Mouse (Mus musculus) frontal cortex, adult 2 months (tissue): ENCODE measurements around the gene Kmt2a. TPM values are rescaled to one million over a fixed set of nuclear protein-coding genes. Genes with fewer than 3 reads are reported as not detected.
A peak's percentile ranks its signal among the peaks of the same experiment; 100 is the strongest.

Source experiments
- DNase-seq, 2 experiments: peaks; one replicate each; pipeline ENCODE4 v3.0.0; 2022; ENCODE audit warnings: low spot score in 1 of 2; ENCODE audit errors: extremely low spot score in 1 of 2
- polyA plus RNA-seq: library from polyadenylated mRNA; depleted of rRNA; stranded (reverse); fragments of >200 nt; gene quantifications from 2 replicates; pipeline ENCODE4 v1.2.3, GENCODE M21; 2012

The Kmt2a gene
- polyA plus RNA-seq, 1 experiment = 32.5 TPM

DNA sequence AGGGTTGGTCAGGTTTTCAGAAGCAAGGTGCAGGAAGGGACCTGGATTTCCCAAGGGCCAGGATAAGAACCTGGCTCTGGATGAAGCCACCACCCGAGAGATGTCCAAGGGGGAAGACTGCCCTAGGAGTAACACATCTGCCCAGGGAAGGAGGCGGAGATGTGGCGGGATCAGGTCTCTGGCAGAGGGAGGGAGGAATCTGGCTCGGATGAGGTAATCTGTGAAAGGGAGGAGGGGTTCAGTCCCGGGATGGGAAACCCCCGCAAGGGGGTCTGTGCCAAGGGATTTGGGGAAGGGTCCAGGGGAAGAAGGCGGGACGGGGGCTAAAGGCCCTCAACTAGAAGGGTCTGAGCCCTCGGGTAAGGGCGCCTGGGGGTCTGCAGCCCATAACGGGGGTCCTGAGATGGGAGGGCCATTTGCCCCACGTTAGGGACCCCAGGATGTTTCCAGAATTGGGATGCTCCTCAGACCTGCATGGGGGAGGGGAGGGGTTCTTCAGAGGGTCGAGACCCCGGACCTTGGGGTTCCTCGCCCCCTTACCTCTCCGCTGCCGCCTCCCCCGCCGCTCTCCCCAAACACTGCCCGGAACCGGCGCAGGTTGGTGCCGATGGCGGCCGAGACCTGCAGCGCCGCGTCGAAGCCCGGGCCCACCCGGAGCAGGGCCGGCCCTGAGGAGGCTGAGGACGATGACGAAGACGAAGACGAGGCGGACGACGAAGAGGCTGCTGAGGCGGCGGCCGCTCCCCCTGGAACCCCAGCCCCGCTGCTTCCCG, 601 bp downstream of the Kmt2a start:
- no peak for DNase-seq

DNA sequence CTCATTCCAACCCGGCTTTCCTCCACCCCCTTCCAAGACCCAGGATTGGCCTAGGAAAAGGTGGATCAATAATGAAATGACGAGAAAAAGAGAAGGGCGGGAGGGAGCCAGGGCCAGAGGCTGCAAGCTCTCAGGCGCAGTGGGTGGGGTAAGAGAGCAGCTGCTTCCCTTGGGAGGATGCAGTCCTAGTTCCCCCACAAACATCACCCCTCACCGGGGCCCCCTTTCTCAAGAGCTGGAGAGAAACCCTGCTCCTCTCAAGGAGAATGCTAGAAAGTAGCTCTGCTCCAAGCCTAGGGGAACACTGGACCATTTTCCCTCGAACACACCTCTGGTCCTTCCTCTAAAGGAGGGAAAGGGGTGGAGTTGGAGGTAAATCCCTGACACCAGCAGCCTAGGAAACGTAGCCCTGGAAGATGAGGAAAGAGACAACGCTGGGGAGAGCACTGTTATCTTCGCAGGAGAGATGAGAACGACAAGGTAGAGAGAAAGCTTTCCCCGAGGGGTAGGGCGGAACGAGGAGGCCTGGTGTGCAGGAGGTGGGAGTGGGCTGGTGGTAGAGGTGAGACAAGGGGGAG, 1.3 kb downstream of the Kmt2a start:
- DNase-seq = no peak

DNA sequence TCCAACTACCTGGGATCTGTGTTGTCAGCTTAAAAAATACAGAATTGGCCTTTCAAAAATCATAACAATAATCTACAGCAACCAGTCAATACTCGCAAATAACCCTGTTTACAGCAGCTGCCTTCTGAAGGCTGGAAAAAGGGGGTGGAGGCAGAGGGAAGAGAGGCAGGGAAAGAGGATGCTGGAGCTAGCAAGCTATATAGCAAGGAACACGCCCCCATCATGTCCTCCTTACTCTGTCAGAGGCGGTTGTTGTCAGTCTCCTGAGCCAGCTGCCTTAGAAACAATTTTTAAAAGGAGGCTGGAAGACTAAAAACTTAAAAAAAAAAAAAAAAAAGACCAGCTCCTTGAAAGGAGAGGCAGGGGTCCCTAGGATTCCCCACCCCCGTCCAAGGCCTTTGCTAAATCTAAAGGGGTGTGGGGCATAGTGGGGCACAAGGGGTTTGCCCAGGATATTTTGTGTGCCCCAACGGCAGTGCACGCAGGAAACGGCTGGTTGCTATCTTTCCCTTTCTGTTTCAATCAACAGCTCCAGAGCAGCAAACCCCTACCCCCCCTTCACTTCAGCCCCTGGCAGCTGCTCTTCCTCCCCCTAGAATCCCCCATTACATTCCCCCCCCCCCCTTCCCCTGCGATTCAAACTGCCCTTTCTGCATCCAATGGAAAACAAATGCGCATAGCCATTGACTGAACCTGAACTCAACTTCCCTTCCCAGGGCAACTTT, 2.2 kb downstream of the Kmt2a start:
- DNase-seq = peak in 1 of 2 experiments; percentile 38

DNA sequence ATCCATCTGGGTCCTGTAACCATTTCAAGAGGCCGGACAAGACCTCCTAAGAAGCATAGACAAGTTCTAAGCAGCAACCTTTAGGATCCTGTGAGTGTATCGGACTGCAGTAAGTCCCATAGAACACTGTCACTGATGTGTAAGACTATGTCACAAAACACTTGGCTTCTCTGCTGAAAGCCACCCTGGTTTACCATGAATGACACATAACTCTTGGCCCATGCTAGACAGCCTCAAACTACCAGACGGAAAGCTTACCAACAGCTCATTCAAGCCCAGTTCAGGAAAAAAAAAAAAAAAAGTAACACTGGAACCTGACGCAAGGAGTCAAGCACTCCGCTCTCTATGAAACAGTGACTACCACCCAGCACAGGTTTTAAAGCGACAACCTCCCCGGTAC, 3.4 kb downstream of the Kmt2a start:
- DNase-seq = no peak

DNA sequence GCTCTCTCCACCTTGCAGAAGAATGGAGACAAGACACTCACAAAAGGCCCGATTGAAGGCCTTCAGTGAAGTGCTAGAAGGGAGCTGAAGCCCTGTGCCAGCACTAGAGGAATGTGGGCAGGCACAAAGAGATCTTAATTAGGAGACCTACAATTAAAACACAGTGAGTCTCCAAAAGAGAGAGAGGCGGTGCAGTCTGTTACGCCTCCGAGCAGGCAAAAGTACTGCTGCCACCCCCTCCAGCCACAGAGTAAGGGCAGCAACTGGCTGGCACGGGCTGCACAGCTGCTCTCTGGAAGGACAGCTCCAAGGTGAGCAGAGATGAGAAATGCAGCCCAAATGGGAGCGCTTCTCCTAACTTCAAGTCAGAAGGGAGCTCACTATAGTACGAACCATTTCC, 5.6 kb downstream of the Kmt2a start:
- DNase-seq = peak in 1 of 2 experiments; percentile 55

DNA sequence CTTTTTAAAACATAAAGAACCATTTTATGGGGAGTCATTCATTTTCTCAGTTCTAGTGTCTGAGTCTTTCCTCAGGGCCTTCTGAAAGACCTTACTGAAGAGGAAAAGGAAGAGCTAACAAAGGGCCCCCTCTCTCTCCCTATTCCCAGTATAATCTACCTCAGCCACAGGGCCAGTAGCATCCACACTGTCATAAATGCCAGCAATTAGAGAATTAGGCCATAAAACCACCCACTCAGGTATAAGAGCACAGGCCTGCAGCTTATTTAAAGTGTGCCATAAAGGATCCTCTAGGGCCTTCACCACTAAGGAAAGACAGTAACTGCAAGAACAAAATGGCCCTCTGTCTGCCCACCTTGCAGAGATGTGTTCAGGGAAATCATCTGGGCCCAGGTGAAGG, 6.9 kb downstream of the Kmt2a start:
- DNase-seq = no peak

DNA sequence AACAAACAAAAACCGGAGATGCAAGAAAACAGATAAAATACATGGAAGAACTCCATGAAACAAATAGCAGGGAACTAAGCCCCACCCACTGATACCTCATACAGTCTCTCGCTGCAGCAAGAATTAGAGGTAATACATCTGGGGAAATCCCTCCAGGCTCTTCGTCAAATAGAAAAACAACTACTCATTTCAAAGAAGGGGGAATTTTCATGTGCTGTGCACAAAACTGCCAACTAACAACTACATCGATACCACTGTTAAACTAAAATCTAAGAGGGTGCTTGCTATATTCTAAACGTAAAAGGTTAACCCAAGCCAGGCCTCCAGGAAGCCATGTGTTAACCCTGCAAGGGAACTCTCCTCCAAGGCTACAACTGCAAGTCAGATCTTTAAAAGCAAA, 7.4 kb downstream of the Kmt2a start:
- DNase-seq = no peak

DNA sequence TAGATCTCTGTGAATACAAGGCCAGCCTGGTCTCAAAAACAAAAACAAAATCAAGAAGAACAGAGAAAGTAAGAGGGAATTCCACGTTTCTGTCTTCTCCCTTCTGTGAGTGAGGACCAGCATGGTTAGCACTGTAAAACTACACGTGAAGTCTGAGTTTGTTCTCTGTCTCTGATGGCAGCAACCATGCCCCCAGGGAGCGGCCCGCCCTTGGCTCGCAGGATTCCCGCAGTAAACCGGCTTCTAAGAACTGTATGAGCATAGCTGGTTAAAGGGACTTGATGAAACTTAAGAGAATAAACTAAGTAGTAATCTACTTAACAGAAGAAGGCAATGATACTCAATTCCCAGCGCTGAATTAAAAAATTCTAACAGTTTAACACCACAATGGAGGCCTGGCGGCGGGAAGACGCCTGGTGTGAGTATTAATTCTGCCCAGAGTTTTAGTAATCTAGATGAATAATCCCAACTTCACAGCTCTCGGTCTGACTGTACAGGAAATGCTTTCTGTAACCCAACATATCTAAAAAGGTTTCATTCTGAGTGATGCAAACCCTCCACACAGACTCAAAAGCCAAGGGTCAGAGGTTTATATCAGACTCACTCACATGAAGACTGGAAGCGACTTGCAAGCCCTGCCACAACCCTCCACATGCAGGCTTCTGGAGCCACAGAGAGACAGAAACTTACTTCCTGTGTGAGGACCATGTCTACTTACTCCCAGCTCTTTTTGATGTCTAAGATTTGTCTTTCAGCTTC, 12.6 kb downstream of the Kmt2a start:
- no peak for DNase-seq

DNA sequence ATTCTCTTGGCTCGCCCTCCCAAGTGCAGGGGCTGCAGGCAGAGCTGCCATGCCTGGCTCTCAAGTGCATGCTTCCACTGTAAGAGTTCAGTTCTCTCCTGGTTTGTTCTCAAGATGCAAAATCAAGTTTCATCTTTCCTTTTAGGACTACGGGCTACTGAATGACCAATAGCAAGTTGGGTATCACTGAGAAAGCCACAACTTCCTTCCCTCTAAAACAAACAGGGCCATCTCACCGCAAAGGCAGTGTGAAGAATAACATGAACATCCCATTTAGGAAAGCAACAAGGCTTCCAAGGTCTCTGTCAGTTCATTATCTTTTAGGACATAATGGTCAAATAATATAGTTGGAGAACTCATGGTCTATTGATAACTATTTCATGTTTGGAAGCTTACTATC, 13.4 kb downstream of the Kmt2a start:
- DNase-seq = no peak

DNA sequence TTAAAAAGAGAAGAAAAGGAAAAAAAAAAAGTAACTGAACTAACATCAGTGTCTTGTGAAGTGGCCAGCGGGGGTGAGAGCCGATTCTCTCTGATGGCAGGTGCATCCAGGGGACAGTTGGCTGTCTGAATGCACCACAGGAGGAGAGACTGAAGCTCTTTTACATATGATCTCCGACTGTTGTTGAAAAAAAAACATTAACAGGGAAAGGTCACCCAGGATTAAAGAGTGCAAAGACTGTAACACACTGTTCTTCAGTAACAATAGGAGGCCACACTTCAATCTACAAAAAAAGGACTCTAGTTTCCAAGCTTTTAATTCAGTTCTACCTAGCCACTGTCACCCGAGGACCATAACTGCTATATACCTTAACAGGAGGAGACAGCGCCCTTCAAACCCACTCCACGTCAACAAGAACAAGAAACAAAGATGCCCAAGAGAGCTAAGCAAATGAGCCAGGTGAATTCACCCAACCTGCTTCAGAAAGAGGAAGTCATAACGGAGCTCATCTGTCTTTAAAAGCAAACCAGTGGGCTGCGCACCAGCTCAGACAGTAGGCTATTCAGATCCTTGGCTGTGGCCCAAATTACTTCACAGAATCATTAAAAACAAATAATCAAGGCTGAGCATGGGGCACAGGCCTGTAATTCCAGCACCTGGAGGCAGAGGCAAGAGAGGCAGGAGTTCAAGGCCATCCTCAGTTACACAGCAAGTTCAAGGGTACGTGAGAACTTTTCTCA, 14.4 kb downstream of the Kmt2a start:
- no peak for DNase-seq

DNA sequence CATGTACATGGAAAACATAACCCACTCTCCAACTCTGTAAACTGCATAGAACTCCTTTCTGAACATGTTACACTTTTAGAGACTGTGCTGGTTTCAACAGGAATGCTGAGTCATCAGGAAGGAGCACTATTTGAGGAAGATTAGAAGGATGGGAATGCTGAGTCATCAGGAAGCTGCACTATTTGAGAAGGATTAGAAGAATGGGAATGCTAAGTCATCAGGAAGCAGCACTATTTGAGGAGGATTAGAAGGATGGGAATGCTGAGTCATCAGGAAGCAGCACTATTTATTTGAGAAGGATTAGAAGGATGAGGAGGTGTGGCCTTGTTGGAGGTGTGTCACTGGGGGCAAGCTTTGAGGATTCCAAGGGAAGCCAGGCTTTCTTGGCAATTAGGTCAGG, 20.0 kb downstream of the Kmt2a start:
- DNase-seq = no peak

DNA sequence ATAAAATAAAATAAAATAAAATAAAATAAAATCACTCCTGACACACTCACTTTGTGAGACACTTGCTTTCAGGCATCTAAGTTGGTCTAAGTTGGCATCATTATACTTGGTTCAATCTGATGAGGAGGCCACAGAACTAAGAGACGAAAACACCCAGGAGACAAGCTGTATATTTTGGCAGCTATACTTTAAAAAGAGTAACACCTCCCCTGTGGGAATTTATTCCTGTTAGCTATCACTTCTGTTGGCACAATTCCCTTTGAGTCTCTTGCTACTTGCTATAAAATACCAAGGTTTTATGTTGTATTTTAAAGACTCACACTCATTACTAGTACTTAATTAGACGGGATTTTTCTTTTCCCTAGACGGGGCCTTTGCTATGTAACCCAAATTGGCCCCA, 22.4 kb downstream of the Kmt2a start:
- DNase-seq = peak in 1 of 2 experiments; percentile 55

DNA sequence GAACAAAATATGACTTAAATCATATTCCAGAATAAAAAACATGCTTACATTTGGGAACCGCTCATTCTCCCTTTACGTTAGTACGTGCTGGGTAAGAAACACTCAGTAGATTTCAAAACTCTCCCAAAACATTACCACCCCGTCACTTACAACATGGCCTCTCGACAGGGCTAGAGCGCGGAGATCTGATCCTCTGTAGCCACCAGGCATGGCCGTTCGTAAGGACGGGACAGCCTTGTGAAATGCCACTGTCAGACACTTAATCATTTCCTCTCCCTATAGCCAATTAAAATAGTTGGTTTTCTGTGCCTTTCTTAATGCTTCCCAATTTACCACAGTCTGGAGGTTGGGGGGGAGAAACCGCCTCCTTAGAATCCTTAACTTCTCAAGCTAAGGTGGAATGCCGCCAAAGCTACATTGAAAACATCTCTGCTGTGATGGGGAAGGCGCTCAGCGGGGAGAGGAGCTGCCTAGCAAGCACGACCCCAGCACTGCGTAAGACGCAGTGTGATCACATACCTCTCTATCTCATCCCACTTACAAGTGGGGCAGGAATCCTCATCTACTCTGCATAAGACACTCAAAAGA, 23.6 kb downstream of the Kmt2a start:
- DNase-seq = peak in 1 of 2 experiments; percentile 65

DNA sequence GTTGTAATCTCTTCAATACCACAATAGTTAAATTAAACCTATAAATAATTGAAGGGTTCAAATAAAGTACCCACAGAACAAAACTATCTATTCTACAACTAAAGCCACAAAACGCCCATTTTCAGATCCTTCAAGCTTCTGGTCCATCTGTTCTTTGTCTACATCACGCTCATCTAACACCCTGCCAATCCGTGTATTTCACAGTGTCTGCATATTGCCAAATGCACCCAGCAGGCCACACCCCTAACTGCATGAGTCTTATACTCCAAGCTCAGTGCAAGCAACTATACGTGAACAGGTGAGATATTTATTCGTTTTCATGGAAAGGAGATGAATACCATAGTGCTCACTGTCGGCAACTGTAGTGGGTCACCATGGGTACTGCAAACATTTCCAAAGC, 25.9 kb downstream of the Kmt2a start:
- no peak for DNase-seq

DNA sequence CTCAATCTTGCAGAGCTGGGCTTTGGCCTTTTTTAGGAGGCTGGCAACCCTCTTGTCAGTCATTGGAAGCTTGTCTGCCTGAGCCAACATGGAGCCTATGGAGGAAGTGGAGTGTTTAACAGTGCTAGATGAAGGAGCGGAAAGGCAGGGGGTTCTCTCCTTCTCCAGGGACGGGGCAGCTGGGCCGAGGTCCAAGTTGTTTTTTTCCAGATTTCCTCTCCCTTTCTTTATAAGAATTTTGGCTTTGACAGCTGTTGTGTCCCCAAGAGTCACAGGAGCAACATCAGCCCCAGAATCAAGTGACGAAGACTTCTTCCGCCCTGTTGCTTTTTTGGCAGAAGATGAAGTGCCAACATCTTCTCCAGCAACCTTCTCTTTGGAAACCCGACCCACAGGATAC, 33.6 kb downstream of the Kmt2a start:
- no peak for DNase-seq

DNA sequence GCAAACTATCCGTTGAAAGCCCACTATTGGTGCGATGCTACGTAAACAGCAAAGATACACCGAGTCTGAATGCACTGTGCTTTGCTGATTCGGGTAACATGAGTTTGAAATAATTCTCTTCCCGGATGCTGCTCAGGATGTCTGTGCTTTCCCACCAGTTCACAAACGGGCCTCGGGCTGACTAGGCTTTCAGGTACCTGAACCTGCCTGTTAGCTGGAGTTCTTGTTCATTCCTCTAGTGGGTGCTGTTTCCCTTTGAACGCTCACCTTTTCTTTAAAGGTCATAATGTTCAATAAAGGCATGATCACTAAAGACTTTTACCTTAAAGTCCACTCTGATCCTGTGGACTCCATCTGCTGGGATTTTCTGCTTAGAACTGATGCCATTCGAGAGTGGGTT, 39.9 kb downstream of the Kmt2a start:
- peak in 1 of 2 experiments; percentile 48 for DNase-seq

DNA sequence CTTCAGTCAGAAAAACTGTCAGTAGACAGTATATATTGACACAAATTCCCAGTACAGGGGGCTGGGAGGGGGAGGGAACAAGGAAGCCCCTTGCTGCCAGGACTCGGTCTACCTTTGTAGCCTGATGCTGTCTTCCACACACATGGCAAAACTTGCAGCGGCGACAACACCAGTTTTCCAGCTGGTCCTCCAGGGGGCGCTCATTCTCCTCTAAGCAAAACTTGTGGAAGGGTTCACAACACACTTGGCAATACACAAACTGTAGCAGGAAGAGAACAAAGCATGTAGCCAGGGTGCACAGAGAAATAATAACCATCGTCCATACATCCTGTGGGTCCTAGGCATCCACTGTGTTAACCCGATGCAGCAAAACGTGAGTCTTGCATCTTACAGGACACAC, 44.7 kb downstream of the Kmt2a start:
- DNase-seq = peak; percentile 31 to 80

DNA sequence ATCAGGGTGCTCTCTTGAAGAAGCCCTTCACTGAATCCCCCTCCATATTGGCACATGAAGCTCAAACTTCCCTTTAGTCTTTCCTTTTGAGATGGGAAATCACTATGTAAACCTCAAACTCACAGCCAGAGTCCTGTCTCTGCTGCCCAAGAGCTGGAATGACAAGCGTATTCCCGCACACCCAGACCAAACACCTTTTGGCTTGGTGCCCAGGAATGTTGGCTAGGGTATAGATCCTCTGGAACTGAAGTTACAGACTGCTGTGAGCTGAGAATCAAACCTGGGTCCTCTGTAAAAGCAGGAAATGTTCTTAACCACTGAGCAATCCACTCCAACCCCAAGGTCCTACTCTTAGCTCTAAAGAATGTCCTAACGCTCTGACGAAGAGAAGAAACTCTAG, 48.7 kb downstream of the Kmt2a start:
- no peak for DNase-seq

DNA sequence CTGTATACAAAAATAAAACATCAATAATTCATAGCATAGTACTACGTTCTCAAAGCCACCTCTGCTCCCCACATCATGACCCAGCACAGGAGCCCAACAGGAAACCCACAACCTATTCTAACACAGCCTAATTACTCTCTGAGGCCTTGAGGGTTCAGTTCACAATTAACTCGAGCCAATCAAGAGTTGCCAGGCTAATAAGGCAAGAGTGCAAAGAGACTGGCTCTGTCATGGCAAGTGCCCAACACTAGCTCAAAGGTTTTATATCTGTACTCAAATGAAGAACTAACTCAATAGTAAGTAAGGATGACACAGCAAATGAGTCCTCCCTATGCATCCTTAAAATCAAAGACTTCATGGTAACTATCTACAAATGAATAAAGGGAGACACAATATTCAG, 50.6 kb downstream of the Kmt2a start:
- no peak for DNase-seq

DNA sequence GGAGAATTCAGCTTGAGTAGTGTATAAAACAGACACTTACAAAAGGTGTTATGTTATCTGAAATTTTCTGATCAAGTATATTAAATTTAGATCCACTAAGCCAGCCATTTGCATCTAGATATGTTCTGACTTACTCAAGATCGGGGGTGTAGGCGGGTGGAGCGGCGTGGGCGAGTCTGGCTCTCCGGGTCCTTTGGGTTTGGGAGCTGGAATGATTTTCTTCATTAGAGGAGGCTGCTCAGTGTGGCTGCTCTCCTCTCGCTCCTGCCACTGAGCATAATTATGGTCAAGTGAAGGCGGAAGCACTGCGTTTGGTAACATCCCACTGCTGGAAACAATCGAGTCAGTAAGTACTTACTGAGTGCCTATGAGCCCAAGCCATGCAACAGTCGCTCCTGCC, 52.2 kb downstream of the Kmt2a start:
- peak in 1 of 2 experiments; percentile 64 for DNase-seq
